Mouse (Mus musculus) liver, embryonic 16.5 days (tissue): ENCODE data around the gene Rims1. TPM values are rescaled to one million over a fixed set of nuclear protein-coding genes. Genes with fewer than 3 reads are reported as not detected.

Source experiments
- ATAC-seq: fragments of 200-750 bp; cut with Nextera tagmentation; 2 replicates; pipeline ENCODE4 v1.8.0; 2017; ENCODE audit warnings: low read depth, mild to moderate bottlenecking, moderate number of reproducible peaks, moderate library complexity
- H3K27ac ChIP-seq: fragments of 300-500 bp; sonication (generic); 2 replicates; pipeline ENCODE4 v1.5.1; 2014; ENCODE audit warnings: mild to moderate bottlenecking, low read length
- H3K27me3 ChIP-seq: fragments of 300-500 bp; sonication (generic); 2 replicates; pipeline ENCODE4 v1.6.1; 2014; ENCODE audit warnings: low read depth, low read length, mixed read lengths; ENCODE audit not compliant: control insufficient read depth, insufficient read depth
- H3K36me3 ChIP-seq: fragments of 300-500 bp; sonication (generic); 2 replicates; pipeline ENCODE4 v1.6.1; 2014; ENCODE audit warnings: mild to moderate bottlenecking; ENCODE audit not compliant: control insufficient read depth, insufficient read depth
- H3K4me1 ChIP-seq: fragments of 300-500 bp; sonication (generic); 2 replicates; pipeline ENCODE4 v1.6.1; 2014; ENCODE audit warnings: low read depth, low read length, mixed read lengths; ENCODE audit not compliant: control insufficient read depth
- H3K4me2 ChIP-seq: fragments of 300-500 bp; sonication (generic); 2 replicates; pipeline ENCODE4 v1.6.1; 2014; ENCODE audit warnings: low read depth, low read length, mixed read lengths
- H3K4me3 ChIP-seq: fragments of 300-500 bp; sonication (generic); 2 replicates; pipeline ENCODE4 v1.5.1; 2014; ENCODE audit warnings: low read depth, mild to moderate bottlenecking, low read length
- H3K9ac ChIP-seq: fragments of 300-500 bp; sonication (generic); 2 replicates; pipeline ENCODE4 v1.6.1; 2014; ENCODE audit warnings: low read depth, low read length
- H3K9me3 ChIP-seq: fragments of 300-500 bp; sonication (generic); replicated peaks from 2 replicates; pipeline ENCODE4 v1.6.1; 2016; ENCODE audit warnings: low read length; ENCODE audit not compliant: control insufficient read depth
- WGBS: fragments of 180-500 bp; shearing (Covaris S2); extraction: QIAGEN DNeasy Blood & Tissue Kit; methylation state at CpG from one replicate; pipeline ENCODE4 v1.1.7; 2014; ENCODE audit not compliant: insufficient replicate concordance; 5-methylcytosine and 5-hydroxymethylcytosine counted together
- polyA plus RNA-seq: library from polyadenylated mRNA; unstranded; fragments of >200 nt; fragmentation: Nextera tagmentation; extraction: Ambion mirVana; gene quantifications from 2 replicates; pipeline ENCODE4 v1.2.1, GENCODE M21; 2015

The Rims1 gene
- polyA plus RNA-seq, 1 experiment from 2014 or later = 0.08 TPM

- Histone ChIP-seq H3K36me3 (no peaks in the 10 kb centered on the region), H3K27ac (no peak overlapping the region)
- 78% methylated on average over 16 of the region's 16 CpGs for WGBS
These were observed 293.4 kb downstream of the Rims1 start for GRCm38 (mm10) chr1:22512421-22512820.

GRCm38 (mm10) chr1:22511614-22512013 lies 294.2 kb downstream of the Rims1 start:
- Histone ChIP-seq H3K4me1 (no peaks in the 10 kb centered on the region), H3K9ac (no peak overlapping the region), H3K27me3 (no peaks in the 10 kb centered on the region), H3K4me3 (no peak overlapping the region), H3K36me3 (no peaks in the 10 kb centered on the region), H3K27ac (no peak overlapping the region), H3K4me2 (no peak overlapping the region), H3K9me3 (no peaks in the 10 kb centered on the region)
- WGBS = 58% methylated on average over 9 of the region's 9 CpGs
- ATAC-seq = no peak

More at GRCm38 (mm10) chr1:22512421-22512820, 293.4 kb downstream of the Rims1 start:
- no peak overlapping the region for H3K9ac ChIP-seq
- no peak for ATAC-seq
- no peak overlapping the region for H3K4me2 ChIP-seq
- no peaks in the 10 kb centered on the region for H3K9me3 ChIP-seq
- no peak overlapping the region for H3K4me3 ChIP-seq
- H3K4me1 ChIP-seq = no peaks in the 10 kb centered on the region
- no peaks in the 10 kb centered on the region for H3K27me3 ChIP-seq

GRCm38 (mm10) chr1:22508735-22509615 lies 296.8 kb downstream of the Rims1 start:
- Histone ChIP-seq H3K27ac (no peak overlapping the region), H3K4me2 (no peak overlapping the region)

GRCm38 (mm10) chr1:22487270-22487864 lies 318.4 kb downstream of the Rims1 start:
- WGBS = 40% methylated on average over 7 of the region's 7 CpGs
- Histone ChIP-seq H3K4me1 (no peaks in the 10 kb centered on the region), H3K27me3 (no peaks in the 10 kb centered on the region), H3K9ac (no peak overlapping the region), H3K36me3 (no peaks in the 10 kb centered on the region), H3K9me3 (no peaks in the 10 kb centered on the region), H3K27ac (no peak overlapping the region), H3K4me3 (no peak overlapping the region), H3K4me2 (no peak overlapping the region)
- no peak for ATAC-seq

More at GRCm38 (mm10) chr1:22508735-22509615, 296.8 kb downstream of the Rims1 start:
- H3K4me1 ChIP-seq = no peaks in the 10 kb centered on the region
- no peak for ATAC-seq
- no peaks in the 10 kb centered on the region for H3K9me3 ChIP-seq
- 49% methylated on average over 11 of the region's 11 CpGs for WGBS
- H3K4me3 ChIP-seq = no peak overlapping the region
- no peak overlapping the region for H3K9ac ChIP-seq
- H3K27me3 ChIP-seq = no peaks in the 10 kb centered on the region
- no peaks in the 10 kb centered on the region for H3K36me3 ChIP-seq

- no peaks in the 10 kb centered on the region for H3K9me3 ChIP-seq
- no peaks in the 10 kb centered on the region for H3K27me3 ChIP-seq
- no peak overlapping the region for H3K4me2 ChIP-seq
- no peak overlapping the region for H3K27ac ChIP-seq
- H3K4me3 ChIP-seq = no peak overlapping the region
- no peaks in the 10 kb centered on the region for H3K4me1 ChIP-seq
- H3K36me3 ChIP-seq = no peaks in the 10 kb centered on the region
- 52% methylated on average over 2 of the region's 2 CpGs for WGBS
- H3K9ac ChIP-seq = no peak overlapping the region
- ATAC-seq = no peak
These were observed 329.6 kb downstream of the Rims1 start for GRCm38 (mm10) chr1:22476220-22476619.

GRCm38 (mm10) chr1:22467033-22467432 lies 338.8 kb downstream of the Rims1 start:
- Histone ChIP-seq H3K4me2 (no peak overlapping the region), H3K36me3 (no peaks in the 10 kb centered on the region), H3K9me3 (no peaks in the 10 kb centered on the region), H3K4me1 (no peaks in the 10 kb centered on the region), H3K9ac (no peak overlapping the region), H3K4me3 (no peak overlapping the region), H3K27ac (no peak overlapping the region), H3K27me3 (no peaks in the 10 kb centered on the region)
- 68% methylated on average over 3 of the region's 3 CpGs for WGBS
- ATAC-seq = no peak

GRCm38 (mm10) chr1:22466597-22466996 lies 339.2 kb downstream of the Rims1 start:
- Histone ChIP-seq H3K4me2 (no peak overlapping the region), H3K4me3 (no peak overlapping the region), H3K27ac (no peak overlapping the region), H3K4me1 (no peaks in the 10 kb centered on the region), H3K9ac (no peak overlapping the region), H3K36me3 (no peaks in the 10 kb centered on the region), H3K9me3 (no peaks in the 10 kb centered on the region), H3K27me3 (no peaks in the 10 kb centered on the region)
- ATAC-seq = no peak
- 41% methylated on average over 2 of the region's 2 CpGs for WGBS

- WGBS = 71% methylated on average over 2 of the region's 2 CpGs
- no peak overlapping the region for H3K4me3 ChIP-seq
- H3K27ac ChIP-seq = no peak overlapping the region
- H3K27me3 ChIP-seq = no peaks in the 10 kb centered on the region
- H3K9me3 ChIP-seq = no peaks in the 10 kb centered on the region
- H3K4me1 ChIP-seq = no peaks in the 10 kb centered on the region
- H3K4me2 ChIP-seq = no peak overlapping the region
- ATAC-seq = no peak
- H3K9ac ChIP-seq = no peak overlapping the region
- H3K36me3 ChIP-seq = no peaks in the 10 kb centered on the region
These were observed 381.8 kb downstream of the Rims1 start for GRCm38 (mm10) chr1:22424020-22424419.

GRCm38 (mm10) chr1:22422102-22422501 lies 383.7 kb downstream of the Rims1 start:
- WGBS = 58% methylated on average over 5 of the region's 5 CpGs
- no peaks in the 10 kb centered on the region for H3K27me3 ChIP-seq
- H3K9me3 ChIP-seq = no peaks in the 10 kb centered on the region
- no peaks in the 10 kb centered on the region for H3K36me3 ChIP-seq
- no peak for ATAC-seq
- no peak overlapping the region for H3K4me3 ChIP-seq
- no peak overlapping the region for H3K4me2 ChIP-seq
- no peaks in the 10 kb centered on the region for H3K4me1 ChIP-seq
- H3K9ac ChIP-seq = no peak overlapping the region
- no peak overlapping the region for H3K27ac ChIP-seq
